Mouse (Mus musculus) kidney, postnatal 0 days (tissue): ENCODE results near the gene Scarb1. TPM values are rescaled to one million over a fixed set of nuclear protein-coding genes. Genes with fewer than 3 reads are reported as not detected.

Experiments used
- ATAC-seq: fragments of 200-750 bp; cut with Nextera tagmentation; replicated peaks from 2 replicates; pipeline ENCODE4 v1.8.0; 2017; ENCODE audit warnings: low read depth, moderate number of reproducible peaks, moderate TSS enrichment, moderate library complexity; ENCODE audit not compliant: low FRiP score
- DNase-seq: peaks from one replicate; pipeline ENCODE4 v3.0.0-alpha.2; 2016; ENCODE audit warnings: low spot score
- H3K27ac ChIP-seq: fragments of 300-500 bp; sonication (generic); 2 replicates; pipeline ENCODE4 v1.5.1; 2014; ENCODE audit warnings: mild to moderate bottlenecking
- H3K27me3 ChIP-seq: fragments of 300-500 bp; sonication (generic); 2 replicates; pipeline ENCODE4 v1.6.1; 2014; ENCODE audit warnings: low read length, mixed read lengths; ENCODE audit not compliant: insufficient read depth
- H3K36me3 ChIP-seq: fragments of 300-500 bp; sonication (generic); 2 replicates; pipeline ENCODE4 v1.6.1; 2014; ENCODE audit warnings: low read length, mixed read lengths; ENCODE audit not compliant: insufficient read depth
- H3K4me1 ChIP-seq: fragments of 300-500 bp; sonication (generic); replicated peaks from 2 replicates; pipeline ENCODE4 v1.6.1; 2014; ENCODE audit warnings: antibody characterized with exemption, low read length, mixed read lengths; ENCODE audit not compliant: insufficient read depth
- H3K4me2 ChIP-seq: fragments of 300-500 bp; sonication (generic); 2 replicates; pipeline ENCODE4 v1.6.1; 2014; ENCODE audit warnings: mild to moderate bottlenecking, low read length, moderate library complexity, mixed read lengths
- H3K4me3 ChIP-seq: fragments of 300-500 bp; sonication (generic); replicated peaks from 2 replicates; pipeline ENCODE4 v1.5.1; 2014; ENCODE audit warnings: low read depth, low read length
- H3K9ac ChIP-seq: fragments of 300-500 bp; sonication (generic); 2 replicates; pipeline ENCODE4 v1.6.1; 2014; ENCODE audit warnings: low read depth, low read length
- H3K9me3 ChIP-seq: fragments of 300-500 bp; sonication (generic); replicated peaks from 2 replicates; pipeline ENCODE4 v1.6.1; 2016; ENCODE audit warnings: low read length, inconsistent platforms, mixed read lengths
- CTCF ChIP-seq: IDR thresholded peaks from 2 replicates; pipeline ENCODE4 v1.5.1; 2016; ENCODE audit warnings: antibody characterized with exemption, low read depth, mild to moderate bottlenecking, moderate library complexity
- WGBS: fragments of 180-500 bp; shearing (Covaris S2); extraction: QIAGEN DNeasy Blood & Tissue Kit; methylation state at CpG from one replicate; pipeline ENCODE4 v1.1.7; 2014; 5-methylcytosine and 5-hydroxymethylcytosine counted together
- polyA plus RNA-seq: library from polyadenylated mRNA; unstranded; fragments of >200 nt; fragmentation: Nextera tagmentation; extraction: Ambion mirVana; gene quantifications from 2 replicates; pipeline ENCODE4 v1.2.1, GENCODE M21; 2015

Scarb1 gene
- polyA plus RNA-seq, 1 experiment from 2014 or later, result 49.0 TPM

DNA sequence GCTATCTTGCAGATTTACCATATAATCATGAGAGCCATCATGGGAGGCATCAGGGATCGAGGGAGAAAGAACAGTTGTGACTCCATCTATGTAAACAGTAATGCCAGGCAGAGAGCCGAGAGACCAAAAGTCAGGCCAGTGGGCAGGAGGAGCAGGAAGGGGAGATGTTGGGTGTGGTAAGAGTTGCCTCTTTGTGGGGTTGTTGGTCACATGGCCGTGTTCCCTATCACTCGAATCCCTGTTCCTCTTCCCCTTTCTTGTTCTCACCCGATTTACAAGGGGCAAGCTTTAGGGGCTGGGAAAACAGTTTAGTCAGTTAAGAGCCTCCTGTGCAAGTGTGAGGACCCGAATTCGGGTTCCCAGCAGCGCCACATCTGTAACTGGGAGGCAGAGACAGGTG is 49.0 kb downstream of the Scarb1 start:
- no peaks in the 10 kb centered on the region for H3K4me1 ChIP-seq
- H3K27me3 ChIP-seq, result no peaks in the 10 kb centered on the region
- H3K4me2 ChIP-seq, result no peak overlapping the region
- DNase-seq, result no peak
- ATAC-seq, result no peak
- H3K36me3 ChIP-seq, result peaks cover 28% of the 10 kb centered on the region
- H3K27ac ChIP-seq, result no peak overlapping the region
- 87% methylated on average over 8 of the region's 8 CpGs for WGBS
- TF ChIP-seq CTCF, result no peak
- H3K4me3 ChIP-seq, result no peak overlapping the region
- no peak overlapping the region for H3K9ac ChIP-seq
- H3K9me3 ChIP-seq, result no peaks in the 10 kb centered on the region

DNA sequence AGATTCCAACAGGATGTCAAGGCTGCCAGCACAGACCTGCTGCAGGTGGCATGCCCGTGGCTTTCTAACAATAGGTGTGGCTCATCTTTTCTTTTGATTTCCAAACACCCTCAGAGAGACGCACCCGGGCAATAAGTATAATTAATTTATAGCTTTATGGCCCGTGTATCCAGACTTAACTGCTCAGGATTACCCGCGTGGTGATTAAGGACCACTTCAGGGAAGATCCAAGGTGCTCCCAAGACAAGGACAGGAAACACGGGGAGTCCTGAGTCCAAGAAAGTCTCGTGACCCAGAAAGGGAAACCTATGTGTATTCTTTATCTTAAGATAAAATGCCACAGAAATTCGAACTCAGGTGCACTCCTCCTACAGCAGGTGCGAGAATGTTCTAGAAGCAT is 49.5 kb downstream of the Scarb1 start:
- ATAC-seq, result no peak

DNA sequence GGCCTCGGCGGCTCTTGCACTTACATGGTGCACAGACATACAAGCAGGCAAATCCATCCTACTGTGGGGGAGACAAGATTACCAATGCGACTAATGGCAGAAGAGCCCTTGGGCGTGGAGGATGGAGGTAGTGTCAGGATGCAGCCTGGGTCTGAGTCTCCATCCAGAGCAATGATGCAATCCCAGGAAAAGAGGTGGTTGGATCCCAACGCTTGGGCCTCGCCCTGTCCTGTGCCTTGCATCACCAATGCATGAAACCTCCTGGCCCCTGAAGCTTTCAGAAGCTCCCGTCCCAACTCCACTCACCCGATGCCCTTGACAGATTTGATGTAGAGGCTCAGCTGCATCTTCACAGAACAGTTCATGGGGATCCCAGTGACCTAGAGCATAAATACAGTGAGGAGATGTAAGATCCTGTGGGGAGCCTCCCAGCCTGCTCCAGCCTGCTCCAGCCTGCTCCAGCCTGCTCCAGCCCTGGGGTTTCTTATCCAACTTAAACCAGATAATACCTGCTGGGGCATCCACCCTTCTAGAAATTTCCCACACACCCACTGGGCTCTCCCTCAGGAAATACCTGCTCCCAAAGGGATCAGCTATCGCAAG is 53.7 kb downstream of the Scarb1 start:
- no peaks in the 10 kb centered on the region for H3K4me1 ChIP-seq
- H3K9ac ChIP-seq, result no peak overlapping the region
- ATAC-seq, result no peak
- H3K9me3 ChIP-seq, result no peaks in the 10 kb centered on the region
- no peak for DNase-seq
- no peaks in the 10 kb centered on the region for H3K27me3 ChIP-seq
- H3K4me3 ChIP-seq, result no peak overlapping the region
- WGBS, result 89% methylated on average over 9 of the region's 9 CpGs
- H3K4me2 ChIP-seq, result no peak overlapping the region
- TF ChIP-seq CTCF, result no peak
- H3K36me3 ChIP-seq, result peaks cover 19% of the 10 kb centered on the region; the same call in 1 of the 2 replicates
- H3K27ac ChIP-seq, result no peak overlapping the region

More for the DNA sequence above, 49.5 kb downstream of the Scarb1 start:
- Histone ChIP-seq H3K4me2 (no peak overlapping the region), H3K27ac (no peak overlapping the region), H3K9ac (no peak overlapping the region), H3K4me1 (no peaks in the 10 kb centered on the region), H3K9me3 (no peaks in the 10 kb centered on the region), H3K36me3 (peaks cover 27% of the 10 kb centered on the region; the same call in 1 of the 2 replicates), H3K4me3 (no peak overlapping the region), H3K27me3 (no peaks in the 10 kb centered on the region)
- no peak for DNase-seq
- WGBS, result 57% methylated on average over 10 of the region's 10 CpGs
- no peak for TF ChIP-seq CTCF

DNA sequence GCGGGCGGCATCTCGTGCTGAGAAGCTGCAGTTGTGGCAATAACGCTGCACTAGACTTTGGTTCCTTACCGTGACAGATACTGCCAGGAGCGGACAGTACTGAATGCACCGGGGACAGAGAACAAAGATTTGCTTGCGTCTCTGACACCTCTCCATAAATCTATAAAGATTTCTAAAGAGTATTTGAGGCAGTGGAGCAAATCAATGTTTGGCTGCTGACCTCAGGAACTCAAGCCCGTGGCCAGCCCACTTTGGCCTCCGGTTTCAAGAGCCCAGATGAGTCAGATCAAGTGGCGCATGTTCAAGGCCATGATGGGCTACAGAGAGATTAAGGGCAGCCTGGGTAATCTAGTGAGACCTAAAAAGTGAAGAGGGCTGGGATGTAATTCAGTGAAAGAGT is 54.8 kb downstream of the Scarb1 start:
- Histone ChIP-seq H3K27ac (no peak overlapping the region), H3K9me3 (no peaks in the 10 kb centered on the region), H3K9ac (no peak overlapping the region), H3K4me2 (no peak overlapping the region), H3K4me3 (no peak overlapping the region), H3K36me3 (0 out of 2 replicates have a peak, but pooled peaks cover 13% of the 10 kb centered on the region), H3K4me1 (no peaks in the 10 kb centered on the region), H3K27me3 (no peaks in the 10 kb centered on the region)
- ATAC-seq (no peak), DNase-seq (no peak)
- no peak for TF ChIP-seq CTCF
- 73% methylated on average over 11 of the region's 11 CpGs for WGBS

GRCm38 (mm10) chr5:125283748-125284640 is 56.9 kb downstream of the Scarb1 start:
- H3K9ac ChIP-seq, result no peak overlapping the region
- peak; percentile 87 for DNase-seq
- H3K27ac ChIP-seq, result no peak overlapping the region
- no peaks in the 10 kb centered on the region for H3K4me1 ChIP-seq
- H3K36me3 ChIP-seq, result 0 out of 2 replicates have a peak, but pooled peaks cover 13% of the 10 kb centered on the region
- WGBS, result 20% methylated on average over 35 of the region's 35 CpGs
- peak; percentile 81 for ATAC-seq
- peak overlapping the region; percentile 27 for H3K4me3 ChIP-seq
- no peaks in the 10 kb centered on the region for H3K9me3 ChIP-seq
- peak overlapping the region; percentile 47 for H3K4me2 ChIP-seq
- TF ChIP-seq CTCF, result no peak
- H3K27me3 ChIP-seq, result no peaks in the 10 kb centered on the region

DNA sequence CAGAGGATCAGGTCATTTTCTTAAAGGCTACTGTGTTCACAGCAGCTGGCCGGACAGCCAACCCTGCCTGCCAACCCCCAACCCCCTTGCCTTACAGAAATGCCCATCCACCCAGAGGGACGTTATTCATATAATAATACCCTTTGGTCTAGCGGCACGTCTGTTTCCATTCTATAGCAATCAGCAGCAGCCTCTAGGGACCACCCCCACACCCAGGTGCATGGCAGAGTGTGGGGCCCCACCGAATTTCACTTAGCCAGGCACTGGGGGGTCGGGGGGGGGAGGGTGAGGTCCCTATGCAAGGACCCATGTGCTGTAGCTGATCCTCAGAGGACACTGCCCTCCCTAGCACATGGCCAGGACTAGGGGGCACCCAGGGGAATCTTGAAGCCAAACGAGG is 61.7 kb downstream of the Scarb1 start:
- no peaks in the 10 kb centered on the region for H3K36me3 ChIP-seq
- H3K9ac ChIP-seq, result no peak overlapping the region
- no peak for TF ChIP-seq CTCF
- no peak overlapping the region for H3K4me2 ChIP-seq
- no peak overlapping the region for H3K27ac ChIP-seq
- no peaks in the 10 kb centered on the region for H3K27me3 ChIP-seq
- 63% methylated on average over 7 of the region's 7 CpGs for WGBS
- no peak overlapping the region for H3K4me3 ChIP-seq
- no peaks in the 10 kb centered on the region for H3K9me3 ChIP-seq
- no peak for DNase-seq
- H3K4me1 ChIP-seq, result no peaks in the 10 kb centered on the region
- no peak for ATAC-seq
